Mouse (Mus musculus): ENCODE results near the gene Kif1c. TPM values are rescaled to one million over a fixed set of nuclear protein-coding genes. Genes with fewer than 3 reads are reported as not detected.

Gene Kif1c
- total and polyA plus RNA-seq, 3 experiments: 19.8 to 21.7 TPM; not detected in 1

GRCm38 (mm10) chr11:70654198-70654922, 46.0 kb upstream of the Kif1c start, which contains the start of gene Pfn1 (continued):
- no peak for TF ChIP-seq MEF2A (IDR thresholded peaks at IDR 0.05; ENCODE audit: extremely low read depth, insufficient replicate concordance, low read depth, low read length, poor library complexity, severe bottlenecking)
- no peak for TF ChIP-seq ZKSCAN1 (IDR thresholded peaks at IDR 0.05; ENCODE audit: low read depth, low read length)
- TF ChIP-seq MAZ (IDR thresholded peaks at IDR 0.05; ENCODE audit: low read depth, low read length): peak; percentile 99
- TF ChIP-seq HCFC1 (IDR thresholded peaks at IDR 0.05; ENCODE audit: low read depth, low read length): peak; percentile 74
- no peak for TF ChIP-seq ZC3H11A (IDR thresholded peaks at IDR 0.05; ENCODE audit: low read depth, low read length)
- no peak; the same call in 1 of the 2 replicates for TF ChIP-seq MAX (IDR thresholded peaks at IDR 0.05; ENCODE audit: low read length)
- TF ChIP-seq BHLHE40 (IDR thresholded peaks at IDR 0.05; ENCODE audit: borderline replicate concordance, low read depth, low read length): no peak; the same call in 1 of the 2 replicates
- TF ChIP-seq ETS1 (IDR thresholded peaks at IDR 0.05; ENCODE audit: low read depth, low read length): peak; percentile 69
- no peak for TF ChIP-seq SMC3 (IDR thresholded peaks at IDR 0.05; ENCODE audit: low read depth, low read length)
- TF ChIP-seq GATA1 (IDR thresholded peaks at IDR 0.05; ENCODE audit: low read depth, low read length): no peak
- no peak; a peak in 3 of 4 replicates for TF ChIP-seq EP300 (IDR thresholded peaks at IDR 0.05; ENCODE audit: low read depth in 1 of 2, low read length in 2 of 2)
- TF ChIP-seq POLR2A (IDR thresholded peaks at IDR 0.05; ENCODE audit: control insufficient read depth in 1 of 2, insufficient read depth in 1 of 2, low read depth in 1 of 2, low read length in 2 of 2, poor library complexity in 1 of 2): peak; percentile 82 to 91

GRCm38 (mm10) chr11:70654923-70655570, 45.3 kb upstream of the Kif1c start:
- H3K36me3 ChIP-seq (ENCODE audit: control insufficient read depth in 1 of 2, insufficient read depth in 2 of 2, low read length in 2 of 2): peaks cover 8 to 37% of the 10 kb centered on the region in 2 experiments
- peak overlapping the region; percentile 74 to 80 for H3K4me3 ChIP-seq (ENCODE audit: control insufficient read depth in 1 of 2, insufficient read depth in 1 of 2, low read depth in 2 of 2, low read length in 2 of 2)
- no peaks in the 10 kb centered on the region for H3K27me3 ChIP-seq (ENCODE audit: control insufficient read depth in 1 of 2, insufficient read depth in 2 of 2, low read length in 2 of 2)
- H3K79me2 ChIP-seq (ENCODE audit: control insufficient read depth, insufficient read depth, low read length, poor library complexity): peaks cover 54% of the 10 kb centered on the region
- no peaks in the 10 kb centered on the region for H3K9me3 ChIP-seq (replicated peaks; ENCODE audit: insufficient read depth, low read length)
- H3K27ac ChIP-seq (ENCODE audit: control insufficient read depth, low read depth, low read length): peak overlapping the region; percentile 99
- H3K9ac ChIP-seq (ENCODE audit: control insufficient read depth, low read depth, low read length, poor library complexity, severe bottlenecking): peak overlapping the region; percentile 88
- DNase-seq (ENCODE audit: low read depth, low spot score): peak; percentile 94
- peaks cover 7 to 41% of the 10 kb centered on the region in 2 experiments for H3K4me1 ChIP-seq (ENCODE audit: control insufficient read depth in 1 of 2, insufficient read depth in 2 of 2, low read length in 2 of 2)
- TF ChIP-seq HCFC1 (IDR thresholded peaks at IDR 0.05; ENCODE audit: low read depth, low read length) (peak; percentile 60), ELF1 (IDR thresholded peaks at IDR 0.05; ENCODE audit: low read depth, low read length) (peak; percentile 38; the same call in 1 of the 2 replicates), TBP (IDR thresholded peaks at IDR 0.05; ENCODE audit: low read depth, low read length) (peak; percentile 42; the same call in 1 of the 2 replicates), CTCF (IDR thresholded peaks at IDR 0.05 in 2 of 3, conservative IDR thresholded peaks at IDR 0.05 in 1 of 3; ENCODE audit: control insufficient read depth in 1 of 3, insufficient read depth in 1 of 3, low read depth in 2 of 3, low read length in 3 of 3, poor library complexity in 1 of 3, severe bottlenecking in 1 of 3) (no peak), E2F4 (IDR thresholded peaks at IDR 0.05; ENCODE audit: borderline replicate concordance, low read depth, low read length) (peak; percentile 78), TCF12 (IDR thresholded peaks at IDR 0.05; ENCODE audit: low read depth, low read length) (peak; percentile 48), MYC (IDR thresholded peaks at IDR 0.05; ENCODE audit: low read depth, low read length) (peak; percentile 91; the same call in 1 of the 2 replicates), POLR2A (IDR thresholded peaks at IDR 0.05; ENCODE audit: control insufficient read depth in 1 of 2, insufficient read depth in 1 of 2, low read depth in 1 of 2, low read length in 2 of 2, poor library complexity in 1 of 2) (peak; percentile 58 to 70), GATA1 (IDR thresholded peaks at IDR 0.05; ENCODE audit: low read depth, low read length) (no peak; the same call in 1 of the 2 replicates), MAX (IDR thresholded peaks at IDR 0.05; ENCODE audit: low read length) (peak; percentile 79), ZNF384 (IDR thresholded peaks at IDR 0.05; ENCODE audit: low read depth, low read length) (no peak), BHLHE40 (IDR thresholded peaks at IDR 0.05; ENCODE audit: borderline replicate concordance, low read depth, low read length) (peak; percentile 69), MYB (IDR thresholded peaks at IDR 0.05; ENCODE audit: low read depth, low read length) (peak; percentile 32; the same call in 1 of the 2 replicates), POLR2AphosphoS5 (IDR thresholded peaks at IDR 0.05; ENCODE audit: borderline replicate concordance, low read depth, low read length) (no peak), JUND (IDR thresholded peaks at IDR 0.05; ENCODE audit: low read depth, low read length) (no peak), MEF2A (IDR thresholded peaks at IDR 0.05; ENCODE audit: extremely low read depth, insufficient replicate concordance, low read depth, low read length, poor library complexity, severe bottlenecking) (no peak), RAD21 (IDR thresholded peaks at IDR 0.05; ENCODE audit: low read depth, low read length) (no peak), CHD1 (IDR thresholded peaks at IDR 0.05; ENCODE audit: low read depth, low read length) (peak; percentile 56; the same call in 1 of the 2 replicates), GABPA (IDR thresholded peaks at IDR 0.05; ENCODE audit: low read depth, low read length) (no peak), TAL1 (IDR thresholded peaks at IDR 0.05; ENCODE audit: low read length) (no peak), UBTF (IDR thresholded peaks at IDR 0.05; ENCODE audit: borderline replicate concordance, insufficient read depth, low read depth, low read length) (no peak), NRF1 (IDR thresholded peaks at IDR 0.05; ENCODE audit: insufficient read depth, low read depth, low read length, poor library complexity, severe bottlenecking) (peak; percentile 92), SMC3 (IDR thresholded peaks at IDR 0.05; ENCODE audit: low read depth, low read length) (peak; percentile 1; the same call in 1 of the 2 replicates), NELFE (IDR thresholded peaks at IDR 0.05; ENCODE audit: low read depth, low read length) (peak; percentile 75), EP300 (IDR thresholded peaks at IDR 0.05; ENCODE audit: low read depth in 1 of 2, low read length in 2 of 2) (peak; percentile 13 to 28; a peak in 3 of 4 replicates)
